Mouse (Mus musculus) liver, adult 2 months (tissue): ENCODE measurements around the gene Cox8b.

Source experiments
- CTCF ChIP-seq: fragments of 200-500 bp; IDR thresholded peaks from 2 replicates; pipeline ENCODE4 v1.5.1; 2011; ENCODE audit warnings: low read depth, low read length, control low read depth
- POLR2A ChIP-seq: fragments of 200-500 bp; IDR thresholded peaks from 2 replicates; pipeline ENCODE4 v1.6.1; 2011; ENCODE audit warnings: low read length, control low read depth; ENCODE audit not compliant: insufficient read depth; ENCODE audit errors: extremely low read depth

DNA sequence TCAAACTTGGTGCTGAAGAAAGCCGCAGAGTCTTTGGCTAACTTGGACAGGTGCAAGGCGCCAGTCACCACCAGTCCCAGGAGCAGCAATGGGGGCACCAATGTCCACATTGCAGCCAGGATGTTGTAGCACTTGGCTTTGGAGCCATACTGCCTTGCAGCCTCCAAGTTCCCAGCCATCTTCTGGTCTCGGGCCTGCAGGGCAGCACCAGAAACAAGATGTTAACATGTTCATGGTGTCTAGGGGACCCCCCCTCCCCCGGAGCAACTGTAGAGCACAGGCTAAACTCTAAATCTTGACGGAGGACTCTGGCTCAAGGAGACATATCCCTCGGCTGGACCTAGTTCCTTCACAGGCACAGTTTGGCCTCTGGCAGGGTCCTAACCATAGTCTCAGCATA is 49.0 kb upstream of the Cox8b start:
- TF ChIP-seq CTCF (no peak), POLR2A (no peak)
